Mouse (Mus musculus): ENCODE data around the gene Galr3. TPM values are rescaled to one million over a fixed set of nuclear protein-coding genes. Genes with fewer than 3 reads are reported as not detected.
A peak's percentile ranks its signal among the peaks of the same experiment; 100 is the strongest.

Gene Galr3
- polyA plus RNA-seq, 2 experiments = 0.30 TPM; not detected in 1

- no peak for TF ChIP-seq CTCF (IDR thresholded peaks at IDR 0.05; ENCODE audit: low read depth)
- no peak for TF ChIP-seq EP300 (IDR thresholded peaks at IDR 0.05; ENCODE audit: low read depth)
- Histone ChIP-seq H3K27ac (peak overlapping the region; percentile 67), H3K4me3 (ENCODE audit: insufficient read depth in 1 of 2, low read depth in 2 of 2, low read length in 2 of 2) (peak overlapping the region; percentile 71 to 85), H3K9ac (replicated peaks) (peak overlapping the region; percentile 73), H3K4me2 (ENCODE audit: low read depth) (peak overlapping the region; percentile 97), H3K36me3 (replicated peaks; ENCODE audit: control insufficient read depth, insufficient read depth, low read depth) (peaks cover 41% of the 10 kb centered on the region), H3K9me3 (ENCODE audit: control insufficient read depth, low read length) (no peaks in the 10 kb centered on the region), H3K4me1 (replicated peaks; ENCODE audit: control insufficient read depth in 2 of 2, insufficient read depth in 2 of 2, low read length in 1 of 2) (peaks cover 8 to 15% of the 10 kb centered on the region in 2 experiments), H3K27me3 (ENCODE audit: control insufficient read depth, insufficient read depth, low read length) (no peaks in the 10 kb centered on the region)
- WGBS (ENCODE audit: insufficient replicate concordance) = 18% methylated on average over 15 of the region's 15 CpGs
- ATAC-seq (ENCODE audit: insufficient read depth) (no peak; the same call in 1 of the 2 replicates), DNase-seq (ENCODE audit: low read depth in 3 of 3, low spot score in 3 of 3) (no peak)
Measured at GRCm38 (mm10) chr15:79075658-79076365, 34.1 kb downstream of the Galr3 start.

GRCm38 (mm10) chr15:79079567-79079966 lies 37.9 kb downstream of the Galr3 start:
- WGBS (ENCODE audit: insufficient replicate concordance) = 90% methylated on average over 7 of the region's 7 CpGs

GRCm38 (mm10) chr15:79092284-79092683 lies 50.6 kb downstream of the Galr3 start:
- Histone ChIP-seq H3K36me3 (replicated peaks; ENCODE audit: control insufficient read depth, insufficient read depth, low read depth) (peaks cover 61% of the 10 kb centered on the region), H3K4me2 (ENCODE audit: low read depth) (no peak overlapping the region), H3K9me3 (ENCODE audit: control insufficient read depth, low read length) (no peaks in the 10 kb centered on the region), H3K4me1 (replicated peaks; ENCODE audit: control insufficient read depth in 2 of 2, insufficient read depth in 2 of 2, low read length in 1 of 2) (peaks cover 1 to 3% of the 10 kb centered on the region in 2 experiments), H3K27ac (no peak overlapping the region), H3K27me3 (ENCODE audit: control insufficient read depth, insufficient read depth, low read length) (no peaks in the 10 kb centered on the region), H3K4me3 (ENCODE audit: insufficient read depth in 1 of 2, low read depth in 2 of 2, low read length in 2 of 2) (no peak overlapping the region), H3K9ac (replicated peaks) (no peak overlapping the region)
- WGBS (ENCODE audit: insufficient replicate concordance) = 83% methylated on average over 6 of the region's 6 CpGs
- no peak for DNase-seq (ENCODE audit: low read depth in 3 of 3, low spot score in 3 of 3)
- ATAC-seq (ENCODE audit: insufficient read depth) = no peak
- TF ChIP-seq EP300 (IDR thresholded peaks at IDR 0.05; ENCODE audit: low read depth) (no peak), CTCF (IDR thresholded peaks at IDR 0.05; ENCODE audit: low read depth) (no peak)

More at GRCm38 (mm10) chr15:79079567-79079966, 37.9 kb downstream of the Galr3 start:
- no peak overlapping the region for H3K4me3 ChIP-seq (ENCODE audit: insufficient read depth in 1 of 2, low read depth in 2 of 2, low read length in 2 of 2)
- H3K4me2 ChIP-seq (ENCODE audit: low read depth) = no peak overlapping the region
- H3K4me1 ChIP-seq (replicated peaks; ENCODE audit: control insufficient read depth in 2 of 2, insufficient read depth in 2 of 2, low read length in 1 of 2) = peaks cover 8 to 10% of the 10 kb centered on the region in 2 experiments
- ATAC-seq (ENCODE audit: insufficient read depth) (no peak), DNase-seq (ENCODE audit: low read depth in 3 of 3, low spot score in 3 of 3) (no peak)
- TF ChIP-seq EP300 (IDR thresholded peaks at IDR 0.05; ENCODE audit: low read depth) = no peak
- no peak for TF ChIP-seq CTCF (IDR thresholded peaks at IDR 0.05; ENCODE audit: low read depth)
- no peak overlapping the region for H3K9ac ChIP-seq (replicated peaks)
- H3K27me3 ChIP-seq (ENCODE audit: control insufficient read depth, insufficient read depth, low read length) = no peaks in the 10 kb centered on the region
- no peak overlapping the region for H3K27ac ChIP-seq
- peaks cover 77% of the 10 kb centered on the region for H3K36me3 ChIP-seq (replicated peaks; ENCODE audit: control insufficient read depth, insufficient read depth, low read depth)
- H3K9me3 ChIP-seq (ENCODE audit: control insufficient read depth, low read length) = no peaks in the 10 kb centered on the region

Small RNA genes lying within 50 kb of the gene (microRNA-seq; reads per million reads assigned to microRNA genes)
- gene Mir6956 = 1.7 reads per million

Other genes starting within 250 kb of the Galr3 start
- 2.2 and 2.5 TPM in 2 replicates for gene Card10, start 238.8 kb upstream of the Galr3 start, polyA plus RNA-seq (2012; rRNA removed)
- gene Card10, start 238.8 kb upstream of the Galr3 start, polyA plus RNA-seq (2014; fragmentation: Nextera tagmentation; extraction: Ambion mirVana) = 1.1 and 1.3 TPM in 2 replicates
- gene Cdc42ep1, start 199.3 kb upstream of the Galr3 start, polyA plus RNA-seq (2012; rRNA removed) = 8.1 and 10.1 TPM in 2 replicates
- 7.8 and 8.6 TPM in 2 replicates for gene Cdc42ep1, start 199.3 kb upstream of the Galr3 start, polyA plus RNA-seq (2014; fragmentation: Nextera tagmentation; extraction: Ambion mirVana)
- 8.7 and 9.8 TPM in 2 replicates for gene Lgals2, start 186.4 kb upstream of the Galr3 start, polyA plus RNA-seq (2012; rRNA removed)
- 14.0 and 15.0 TPM in 2 replicates for gene Lgals2, start 186.4 kb upstream of the Galr3 start, polyA plus RNA-seq (2014; fragmentation: Nextera tagmentation; extraction: Ambion mirVana)
- 16.6 and 19.1 TPM in 2 replicates for gene Gga1, start 164.7 kb upstream of the Galr3 start, polyA plus RNA-seq (2012; rRNA removed)
- gene Gga1, start 164.7 kb upstream of the Galr3 start, polyA plus RNA-seq (2014; fragmentation: Nextera tagmentation; extraction: Ambion mirVana) = 13.6 and 15.6 TPM in 2 replicates
- gene Gm49510, start 142.2 kb upstream of the Galr3 start, polyA plus RNA-seq (2012; rRNA removed) = 0.03 and 0.17 TPM in 2 replicates
- gene Gm49510, start 142.2 kb upstream of the Galr3 start, polyA plus RNA-seq (2014; fragmentation: Nextera tagmentation; extraction: Ambion mirVana) = 0.10 and 0.13 TPM in 2 replicates
- gene Sh3bp1, start 142.1 kb upstream of the Galr3 start, polyA plus RNA-seq (2012; rRNA removed) = 22.2 and 23.2 TPM in 2 replicates
- 13.3 and 15.3 TPM in 2 replicates for gene Sh3bp1, start 142.1 kb upstream of the Galr3 start, polyA plus RNA-seq (2014; fragmentation: Nextera tagmentation; extraction: Ambion mirVana)
- gene Pdxp, start 128.0 kb upstream of the Galr3 start, polyA plus RNA-seq (2012; rRNA removed) = 9.3 and 9.7 TPM in 2 replicates
- gene Pdxp, start 128.0 kb upstream of the Galr3 start, polyA plus RNA-seq (2014; fragmentation: Nextera tagmentation; extraction: Ambion mirVana) = 6.4 and 7.8 TPM in 2 replicates
- gene Lgals1, start 115.2 kb upstream of the Galr3 start, polyA plus RNA-seq (2012; rRNA removed) = 447 and 459 TPM in 2 replicates
- gene Lgals1, start 115.2 kb upstream of the Galr3 start, polyA plus RNA-seq (2014; fragmentation: Nextera tagmentation; extraction: Ambion mirVana) = 641 and 675 TPM in 2 replicates
- gene Nol12, start 107.0 kb upstream of the Galr3 start, polyA plus RNA-seq (2012; rRNA removed) = 7.9 and 17.5 TPM in 2 replicates
- gene Nol12, start 107.0 kb upstream of the Galr3 start, polyA plus RNA-seq (2014; fragmentation: Nextera tagmentation; extraction: Ambion mirVana) = 31.9 and 32.7 TPM in 2 replicates
- gene Triobp, start 94.2 kb upstream of the Galr3 start, polyA plus RNA-seq (2012; rRNA removed) = 16.1 and 17.0 TPM in 2 replicates
- gene Triobp, start 94.2 kb upstream of the Galr3 start, polyA plus RNA-seq (2014; fragmentation: Nextera tagmentation; extraction: Ambion mirVana) = 12.3 and 13.6 TPM in 2 replicates
- 53.1 and 65.2 TPM in 2 replicates for gene H1f0, start 13.4 kb upstream of the Galr3 start, polyA plus RNA-seq (2012; rRNA removed)
- gene H1f0, start 13.4 kb upstream of the Galr3 start, polyA plus RNA-seq (2014; fragmentation: Nextera tagmentation; extraction: Ambion mirVana) = 47.8 and 52.8 TPM in 2 replicates
- gene Ankrd54, start 21.0 kb downstream of the Galr3 start, polyA plus RNA-seq (2012; rRNA removed) = 39.9 and 43.4 TPM in 2 replicates
- 37.7 and 48.3 TPM in 2 replicates for gene Ankrd54, start 21.0 kb downstream of the Galr3 start, polyA plus RNA-seq (2014; fragmentation: Nextera tagmentation; extraction: Ambion mirVana)
- 99.9 and 104 TPM in 2 replicates for gene Eif3l, start 33.3 kb downstream of the Galr3 start, polyA plus RNA-seq (2012; rRNA removed)
- gene Eif3l, start 33.3 kb downstream of the Galr3 start, polyA plus RNA-seq (2014; fragmentation: Nextera tagmentation; extraction: Ambion mirVana) = 130 and 132 TPM in 2 replicates
- 1.6 and 1.7 TPM in 2 replicates for gene Micall1, start 67.0 kb downstream of the Galr3 start, polyA plus RNA-seq (2012; rRNA removed)
- gene Micall1, start 67.0 kb downstream of the Galr3 start, polyA plus RNA-seq (2014; fragmentation: Nextera tagmentation; extraction: Ambion mirVana) = 0.69 and 0.71 TPM in 2 replicates
- 53.9 and 112 TPM in 2 replicates for gene Polr2f, start 99.1 kb downstream of the Galr3 start, polyA plus RNA-seq (2012; rRNA removed)
- gene Polr2f, start 99.1 kb downstream of the Galr3 start, polyA plus RNA-seq (2014; fragmentation: Nextera tagmentation; extraction: Ambion mirVana) = 181 and 183 TPM in 2 replicates
- 0.19 and 0.46 TPM in 2 replicates for gene 1700088E04Rik, start 99.4 kb downstream of the Galr3 start, polyA plus RNA-seq (2012; rRNA removed)
- 0.52 and 0.93 TPM in 2 replicates for gene 1700088E04Rik, start 99.4 kb downstream of the Galr3 start, polyA plus RNA-seq (2014; fragmentation: Nextera tagmentation; extraction: Ambion mirVana)
- gene Sox10, start 123.4 kb downstream of the Galr3 start, polyA plus RNA-seq (2012; rRNA removed) = 0.12 and 0.24 TPM in 2 replicates
- gene Sox10, start 123.4 kb downstream of the Galr3 start, polyA plus RNA-seq (2014; fragmentation: Nextera tagmentation; extraction: Ambion mirVana) = 0.14 TPM in 1 of 2 replicates, not detected in the other
- gene Pick1, start 187.3 kb downstream of the Galr3 start, polyA plus RNA-seq (2012; rRNA removed) = 9.1 and 12.4 TPM in 2 replicates
- 3.5 and 4.2 TPM in 2 replicates for gene Pick1, start 187.3 kb downstream of the Galr3 start, polyA plus RNA-seq (2014; fragmentation: Nextera tagmentation; extraction: Ambion mirVana)
- gene Gm49486, start 187.5 kb downstream of the Galr3 start, polyA plus RNA-seq (2012; rRNA removed) = 0.04 and 0.06 TPM in 2 replicates
- gene Gm49486, start 187.5 kb downstream of the Galr3 start, polyA plus RNA-seq (2014; fragmentation: Nextera tagmentation; extraction: Ambion mirVana) = not detected in 2 replicates
- gene Slc16a8, start 212.9 kb downstream of the Galr3 start, polyA plus RNA-seq (2012; rRNA removed) = not detected in 2 replicates
- not detected in 2 replicates for gene Slc16a8, start 212.9 kb downstream of the Galr3 start, polyA plus RNA-seq (2014; fragmentation: Nextera tagmentation; extraction: Ambion mirVana)
- 3.9 and 7.9 TPM in 2 replicates for gene Baiap2l2, start 243.7 kb downstream of the Galr3 start, polyA plus RNA-seq (2012; rRNA removed)
- 1.2 and 1.9 TPM in 2 replicates for gene Baiap2l2, start 243.7 kb downstream of the Galr3 start, polyA plus RNA-seq (2014; fragmentation: Nextera tagmentation; extraction: Ambion mirVana)